Mouse (Mus musculus) liver, embryonic 13.5 days (tissue): ENCODE results near the gene Pakap. TPM values are rescaled to one million over a fixed set of nuclear protein-coding genes. Genes with fewer than 3 reads are reported as not detected.

ENCODE experiments used
- ATAC-seq: fragments of 200-750 bp; cut with Nextera tagmentation; 2 replicates; pipeline ENCODE4 v1.8.0; 2017; ENCODE audit warnings: low read depth, mild to moderate bottlenecking, moderate number of reproducible peaks, moderate library complexity
- DNase-seq: peaks from one replicate; pipeline ENCODE4 v3.0.0; 2022
- H3K27ac ChIP-seq: fragments of 300-500 bp; sonication (generic); 2 replicates; pipeline ENCODE4 v1.5.1; 2015; ENCODE audit warnings: moderate library complexity, mild to moderate bottlenecking, inconsistent platforms
- H3K27me3 ChIP-seq: fragments of 300-500 bp; sonication (generic); 2 replicates; pipeline ENCODE4 v1.6.1; 2015; ENCODE audit warnings: mild to moderate bottlenecking, inconsistent platforms
- H3K36me3 ChIP-seq: fragments of 300-500 bp; sonication (generic); 2 replicates; pipeline ENCODE4 v1.6.1; 2015; ENCODE audit warnings: mild to moderate bottlenecking, inconsistent platforms
- H3K4me1 ChIP-seq: fragments of 300-500 bp; sonication (generic); replicated peaks from 2 replicates; pipeline ENCODE4 v1.6.1; 2015; ENCODE audit warnings: inconsistent platforms
- H3K4me2 ChIP-seq: fragments of 300-500 bp; sonication (generic); 2 replicates; pipeline ENCODE4 v1.6.1; 2015; ENCODE audit warnings: inconsistent platforms, mild to moderate bottlenecking, moderate library complexity
- H3K4me3 ChIP-seq: fragments of 300-500 bp; sonication (generic); replicated peaks from 2 replicates; pipeline ENCODE4 v1.5.1; 2015; ENCODE audit warnings: mild to moderate bottlenecking, inconsistent platforms
- H3K9ac ChIP-seq: fragments of 300-500 bp; sonication (generic); 2 replicates; pipeline ENCODE4 v1.6.1; 2015; ENCODE audit warnings: mild to moderate bottlenecking, inconsistent platforms
- H3K9me3 ChIP-seq: fragments of 300-500 bp; sonication (generic); replicated peaks from 2 replicates; pipeline ENCODE4 v1.6.1; 2016; ENCODE audit warnings: inconsistent platforms
- WGBS: fragments of 180-500 bp; shearing (Covaris S2); methylation state at CpG from one replicate; pipeline ENCODE4 v1.1.7; 2015; ENCODE audit not compliant: insufficient replicate concordance; 5-methylcytosine and 5-hydroxymethylcytosine counted together
- polyA plus RNA-seq: library from polyadenylated mRNA; unstranded; fragments of >200 nt; fragmentation: Nextera tagmentation; extraction: Ambion mirVana; gene quantifications from 2 replicates; pipeline ENCODE4 v1.2.1, GENCODE M21; 2015

The Pakap gene
- polyA plus RNA-seq, 1 experiment from 2014 or later, result 1.2 TPM

DNA sequence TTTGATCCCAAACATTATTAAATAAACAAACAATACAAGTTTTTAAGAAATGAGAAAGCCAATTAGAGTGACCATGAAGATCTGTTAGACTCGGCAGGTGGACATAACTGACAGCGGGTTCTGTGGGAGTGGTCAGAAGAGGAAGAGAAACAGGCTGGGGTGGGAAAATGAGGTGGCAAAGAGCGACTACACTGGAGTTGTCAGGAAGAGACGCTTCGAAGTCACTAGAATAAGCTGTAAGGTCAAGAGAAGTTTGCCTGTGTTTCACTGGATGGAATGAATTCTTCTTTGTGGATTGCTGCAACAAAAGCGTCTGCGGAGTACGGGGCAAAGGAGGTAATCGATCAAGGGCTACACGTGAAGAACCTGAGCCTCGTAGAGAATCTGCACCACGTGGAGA is 109.9 kb downstream of the Pakap start:
- H3K27me3 ChIP-seq, result no peaks in the 10 kb centered on the region
- no peak overlapping the region for H3K9ac ChIP-seq
- 62% methylated on average over 12 of the region's 12 CpGs for WGBS
- H3K9me3 ChIP-seq, result no peaks in the 10 kb centered on the region
- DNase-seq, result no peak
- no peak for ATAC-seq
- no peak overlapping the region for H3K4me3 ChIP-seq
- H3K36me3 ChIP-seq, result no peaks in the 10 kb centered on the region
- H3K27ac ChIP-seq, result no peak overlapping the region
- H3K4me1 ChIP-seq, result 0 out of 2 replicates have a peak, but pooled peaks cover 6% of the 10 kb centered on the region
- no peak overlapping the region for H3K4me2 ChIP-seq

DNA sequence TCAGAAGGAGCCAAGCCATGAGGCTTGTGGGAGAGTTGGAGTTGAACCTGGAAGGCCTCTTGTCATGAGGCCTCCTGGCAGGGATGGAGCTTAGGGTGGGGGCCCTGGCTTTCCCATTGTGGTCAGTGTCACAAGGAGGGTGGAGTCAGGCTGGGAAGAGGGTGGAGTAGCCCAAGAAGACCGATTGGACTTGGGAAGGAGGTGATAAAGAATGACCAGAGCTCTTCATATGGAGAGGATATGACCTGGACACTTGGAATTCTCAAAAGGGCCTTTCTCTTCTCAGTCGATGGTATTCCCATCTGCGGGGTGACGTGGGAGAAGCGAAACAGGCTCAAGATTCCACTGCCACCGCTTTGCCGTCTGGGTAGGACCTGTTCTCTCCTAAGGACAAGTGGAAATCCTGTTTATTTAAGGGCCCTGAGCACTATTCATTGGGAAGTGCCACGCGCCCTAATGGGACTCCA is 111.0 kb downstream of the Pakap start:
- 71% methylated on average over 9 of the region's 9 CpGs for WGBS
- H3K27me3 ChIP-seq, result no peaks in the 10 kb centered on the region

DNA sequence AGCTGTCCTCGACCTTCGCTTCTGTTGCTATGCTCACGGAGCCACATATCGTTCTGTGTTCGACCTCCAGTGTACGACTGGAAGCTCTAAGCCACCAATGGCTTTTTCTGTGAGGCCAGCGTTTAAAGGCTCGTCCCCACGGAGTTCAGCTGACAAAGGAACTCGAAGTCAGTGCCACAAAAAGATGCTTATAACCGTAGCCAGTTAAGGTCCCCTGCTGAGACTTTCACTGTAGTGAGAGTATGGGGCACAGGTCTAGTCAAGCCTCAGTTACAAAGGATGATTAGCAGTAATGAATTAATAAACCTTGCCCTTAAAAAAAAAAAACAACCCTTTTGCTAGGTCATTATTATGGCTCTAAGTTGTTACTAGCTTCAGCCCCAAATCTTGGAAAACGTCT is 112.2 kb downstream of the Pakap start:
- no peak overlapping the region for H3K4me3 ChIP-seq
- DNase-seq, result no peak
- WGBS, result 72% methylated on average over 12 of the region's 12 CpGs
- no peaks in the 10 kb centered on the region for H3K9me3 ChIP-seq
- no peak overlapping the region for H3K4me2 ChIP-seq
- no peak overlapping the region for H3K27ac ChIP-seq
- H3K4me1 ChIP-seq, result 0 out of 2 replicates have a peak, but pooled peaks cover 5% of the 10 kb centered on the region
- no peaks in the 10 kb centered on the region for H3K36me3 ChIP-seq
- no peaks in the 10 kb centered on the region for H3K27me3 ChIP-seq
- ATAC-seq, result no peak
- no peak overlapping the region for H3K9ac ChIP-seq

More for the DNA sequence above, 111.0 kb downstream of the Pakap start:
- no peak overlapping the region for H3K9ac ChIP-seq
- no peaks in the 10 kb centered on the region for H3K9me3 ChIP-seq
- DNase-seq (no peak), ATAC-seq (no peak)
- no peak overlapping the region for H3K27ac ChIP-seq
- no peak overlapping the region for H3K4me3 ChIP-seq
- H3K4me1 ChIP-seq, result 0 out of 2 replicates have a peak, but pooled peaks cover 6% of the 10 kb centered on the region
- no peaks in the 10 kb centered on the region for H3K36me3 ChIP-seq
- no peak overlapping the region for H3K4me2 ChIP-seq

DNA sequence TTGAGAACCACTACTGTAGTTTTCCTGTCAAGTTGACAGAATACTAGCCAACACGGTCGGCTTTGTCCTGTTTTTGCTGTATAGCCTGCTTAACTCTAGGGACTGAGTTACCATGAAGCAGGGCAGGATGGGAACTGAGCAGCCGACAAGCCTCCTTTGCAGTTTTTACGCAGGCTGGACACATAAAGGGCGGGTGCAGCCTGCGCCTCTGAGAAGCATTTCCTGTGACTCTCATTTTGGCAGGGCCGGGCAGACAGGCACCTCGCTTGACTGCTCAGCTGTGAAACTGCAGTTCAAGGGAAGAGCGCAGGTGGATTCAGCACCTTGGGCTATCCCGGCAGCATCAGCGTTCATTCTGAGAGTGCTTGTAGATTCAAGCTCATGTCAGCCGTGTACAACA is 113.5 kb downstream of the Pakap start:
- WGBS, result 47% methylated on average over 12 of the region's 12 CpGs
- ATAC-seq (no peak), DNase-seq (no peak)
- no peak overlapping the region for H3K9ac ChIP-seq
- H3K27me3 ChIP-seq, result no peaks in the 10 kb centered on the region
- no peak overlapping the region for H3K4me2 ChIP-seq
- no peaks in the 10 kb centered on the region for H3K9me3 ChIP-seq
- H3K4me3 ChIP-seq, result no peak overlapping the region
- H3K27ac ChIP-seq, result no peak overlapping the region
- H3K4me1 ChIP-seq, result no peaks in the 10 kb centered on the region
- H3K36me3 ChIP-seq, result no peaks in the 10 kb centered on the region

DNA sequence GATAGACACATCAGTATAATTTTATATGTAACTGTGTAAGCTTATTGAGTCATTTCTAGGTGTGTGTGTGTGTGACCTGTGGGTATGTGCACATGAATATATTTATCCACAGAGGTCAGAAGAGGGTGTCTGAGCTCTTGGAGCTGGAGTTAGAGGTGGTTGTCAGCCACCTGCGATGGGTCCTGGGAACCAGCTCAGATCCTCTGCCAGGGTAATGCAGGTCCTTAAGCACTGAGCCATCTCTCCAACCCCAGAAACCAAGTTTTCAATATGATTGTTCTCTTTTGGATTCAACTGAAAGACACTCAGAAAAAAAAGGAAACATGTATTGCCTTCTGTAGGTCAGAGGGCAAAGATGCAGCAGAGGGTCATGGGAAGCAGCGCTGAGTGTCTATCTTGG is 114.4 kb downstream of the Pakap start:
- Histone ChIP-seq H3K36me3 (no peaks in the 10 kb centered on the region), H3K4me3 (no peak overlapping the region), H3K4me2 (no peak overlapping the region), H3K9ac (no peak overlapping the region), H3K27ac (no peak overlapping the region), H3K27me3 (no peaks in the 10 kb centered on the region), H3K4me1 (no peaks in the 10 kb centered on the region), H3K9me3 (no peaks in the 10 kb centered on the region)
- ATAC-seq (no peak), DNase-seq (no peak)
- 74% methylated on average over 2 of the region's 2 CpGs for WGBS

DNA sequence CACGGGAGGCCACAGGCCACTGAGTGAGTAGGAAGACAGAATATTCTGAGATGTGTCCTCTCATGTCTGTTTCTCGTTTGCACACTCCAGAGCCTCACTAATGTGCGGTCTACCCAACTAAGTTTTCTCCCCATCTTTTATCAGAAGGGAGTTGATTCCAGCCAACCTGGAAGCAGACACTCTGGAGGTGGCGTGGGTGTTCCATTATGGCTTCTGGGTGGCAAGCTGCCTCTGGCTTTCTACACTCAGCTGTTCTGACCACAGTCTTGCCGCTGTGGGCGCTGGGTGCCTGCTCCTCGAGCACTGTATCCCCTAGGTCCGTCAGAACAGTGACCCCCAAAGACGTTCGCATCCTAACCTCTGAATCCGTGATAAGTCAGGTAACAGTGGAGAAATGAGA is 115.0 kb downstream of the Pakap start:
- no peak for ATAC-seq
- Histone ChIP-seq H3K27me3 (no peaks in the 10 kb centered on the region), H3K27ac (no peak overlapping the region), H3K36me3 (no peaks in the 10 kb centered on the region), H3K4me1 (no peaks in the 10 kb centered on the region), H3K4me2 (no peak overlapping the region), H3K4me3 (no peak overlapping the region), H3K9ac (no peak overlapping the region), H3K9me3 (no peaks in the 10 kb centered on the region)
- WGBS, result 67% methylated on average over 11 of the region's 11 CpGs
- DNase-seq, result no peak

DNA sequence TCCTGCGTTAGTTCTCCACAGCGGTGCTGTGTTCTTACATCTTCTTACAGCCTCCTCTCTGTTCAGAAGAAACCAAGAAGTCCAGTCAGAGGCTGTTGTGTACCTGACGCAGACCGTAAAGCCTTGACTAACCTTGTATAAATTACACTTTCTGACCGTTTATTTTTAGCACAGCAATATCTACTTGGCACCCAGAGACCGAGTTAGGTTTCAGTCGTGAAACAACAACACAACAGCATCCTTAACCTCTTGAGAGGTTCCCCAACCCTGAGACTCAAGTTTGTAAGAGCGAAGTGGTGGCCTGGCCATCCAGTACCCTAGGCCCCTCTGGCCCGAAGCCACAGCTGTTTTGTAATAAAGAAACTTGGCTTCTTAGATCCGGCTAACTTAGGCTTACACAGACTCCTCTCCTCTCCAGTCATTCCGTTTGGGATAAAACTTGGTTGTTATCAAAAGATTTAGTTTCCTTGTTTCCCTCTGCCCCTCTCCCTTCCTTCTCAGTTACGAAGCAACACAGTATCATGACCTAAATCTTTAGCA is 116.8 kb downstream of the Pakap start:
- DNase-seq, result no peak
- H3K36me3 ChIP-seq, result no peaks in the 10 kb centered on the region
- H3K9me3 ChIP-seq, result no peaks in the 10 kb centered on the region
- H3K4me2 ChIP-seq, result no peak overlapping the region
- no peak for ATAC-seq
- no peak overlapping the region for H3K9ac ChIP-seq
- no peak overlapping the region for H3K4me3 ChIP-seq
- H3K27ac ChIP-seq, result no peak overlapping the region
- H3K4me1 ChIP-seq, result no peaks in the 10 kb centered on the region
- no peaks in the 10 kb centered on the region for H3K27me3 ChIP-seq
- WGBS, result 61% methylated on average over 12 of the region's 12 CpGs

DNA sequence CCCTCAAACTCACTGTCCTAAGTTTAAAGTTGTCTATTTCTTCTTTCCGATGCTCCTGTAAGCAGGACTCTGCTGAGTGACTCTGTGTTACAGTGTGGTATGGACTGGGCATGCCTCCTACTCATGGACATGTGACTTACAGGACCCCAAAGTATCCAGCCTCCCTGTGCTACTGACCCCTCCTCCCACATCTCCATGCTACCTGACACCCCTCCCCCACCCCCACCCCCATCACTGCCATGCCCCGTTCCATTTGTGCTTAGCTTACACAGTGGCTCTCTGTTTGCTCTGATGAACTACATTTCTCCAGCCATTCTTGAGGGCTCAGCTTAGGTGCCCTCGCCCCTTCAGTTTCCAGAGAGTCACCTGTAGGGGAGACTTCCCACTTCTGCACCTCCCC is 118.8 kb downstream of the Pakap start:
- WGBS, result 47% methylated on average over 3 of the region's 3 CpGs
- Histone ChIP-seq H3K9ac (no peak overlapping the region), H3K27me3 (no peaks in the 10 kb centered on the region), H3K4me2 (no peak overlapping the region), H3K9me3 (no peaks in the 10 kb centered on the region), H3K36me3 (no peaks in the 10 kb centered on the region), H3K27ac (no peak overlapping the region), H3K4me3 (no peak overlapping the region), H3K4me1 (no peaks in the 10 kb centered on the region)
- ATAC-seq (no peak), DNase-seq (no peak)

DNA sequence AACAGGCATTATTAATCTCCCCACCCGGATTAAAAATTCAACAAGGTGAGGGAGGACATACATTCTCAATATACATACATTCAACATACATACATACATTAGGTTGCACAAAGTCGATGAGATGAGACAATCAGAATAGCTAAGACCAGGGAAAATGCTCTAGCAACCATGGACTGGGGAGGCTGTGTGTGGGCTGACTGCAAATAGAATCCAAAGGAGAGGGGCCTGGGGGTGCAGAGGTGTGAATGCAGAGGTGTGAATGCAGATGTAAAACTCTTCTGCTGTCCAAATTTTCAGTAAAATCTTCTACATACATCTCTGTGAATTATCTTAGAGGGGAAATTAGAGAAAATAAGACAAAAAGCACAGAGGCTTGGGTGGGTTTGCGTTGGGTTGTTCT is 119.6 kb downstream of the Pakap start:
- ATAC-seq (no peak), DNase-seq (no peak)
- Histone ChIP-seq H3K27ac (no peak overlapping the region), H3K4me1 (no peaks in the 10 kb centered on the region), H3K9me3 (no peaks in the 10 kb centered on the region), H3K27me3 (no peaks in the 10 kb centered on the region), H3K36me3 (no peaks in the 10 kb centered on the region), H3K9ac (no peak overlapping the region), H3K4me2 (no peak overlapping the region), H3K4me3 (no peak overlapping the region)
- 50% methylated on average over 3 of the region's 3 CpGs for WGBS

DNA sequence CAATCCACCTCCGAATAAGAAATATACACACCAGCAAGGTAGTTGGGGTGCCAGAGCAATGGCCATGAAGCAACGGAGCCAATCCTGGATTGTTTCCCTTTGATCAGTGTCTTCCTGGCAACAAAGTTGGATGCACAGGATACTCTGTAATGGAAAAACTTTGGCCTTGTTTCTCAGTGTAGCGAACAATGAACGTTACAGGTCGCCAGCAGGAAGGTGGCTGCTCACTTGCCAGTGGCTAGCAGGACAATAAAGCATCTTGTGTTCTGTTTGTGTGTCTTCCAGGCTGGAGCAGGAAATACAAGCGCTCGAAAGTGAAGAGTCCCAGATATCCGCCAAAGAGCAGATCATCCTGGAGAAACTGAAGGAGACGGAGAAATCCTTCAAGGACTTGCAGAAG is 120.2 kb downstream of the Pakap start:
- no peaks in the 10 kb centered on the region for H3K9me3 ChIP-seq
- no peaks in the 10 kb centered on the region for H3K4me1 ChIP-seq
- DNase-seq, result no peak
- H3K36me3 ChIP-seq, result no peaks in the 10 kb centered on the region
- ATAC-seq, result no peak
- H3K27me3 ChIP-seq, result no peaks in the 10 kb centered on the region
- WGBS, result 58% methylated on average over 9 of the region's 9 CpGs
- no peak overlapping the region for H3K27ac ChIP-seq
- H3K4me3 ChIP-seq, result no peak overlapping the region
- no peak overlapping the region for H3K9ac ChIP-seq
- no peak overlapping the region for H3K4me2 ChIP-seq

DNA sequence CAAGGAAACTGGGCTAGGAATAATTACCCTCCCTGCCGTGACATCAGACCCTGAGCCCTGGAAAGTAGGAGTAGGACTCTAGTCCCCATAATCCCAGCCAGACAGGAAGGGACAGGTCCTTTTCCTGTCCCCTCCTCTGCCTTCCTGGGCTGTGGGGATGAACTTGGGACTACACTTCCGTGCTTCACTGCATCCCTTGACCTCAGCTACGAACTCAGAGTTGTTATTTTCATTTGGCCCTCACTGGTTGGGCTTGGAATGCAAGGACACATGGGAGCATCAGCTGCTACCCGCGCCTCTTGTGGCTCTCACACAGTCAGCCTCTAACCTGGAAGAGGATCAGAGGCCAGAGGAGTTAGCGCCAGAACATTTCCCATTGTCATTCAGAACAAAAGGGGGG is 122.0 kb downstream of the Pakap start:
- ATAC-seq (no peak), DNase-seq (no peak)
- Histone ChIP-seq H3K4me1 (no peaks in the 10 kb centered on the region), H3K36me3 (no peaks in the 10 kb centered on the region), H3K27ac (no peak overlapping the region), H3K27me3 (no peaks in the 10 kb centered on the region), H3K9ac (no peak overlapping the region), H3K9me3 (no peaks in the 10 kb centered on the region), H3K4me3 (no peak overlapping the region), H3K4me2 (no peak overlapping the region)
- 49% methylated on average over 6 of the region's 6 CpGs for WGBS

DNA sequence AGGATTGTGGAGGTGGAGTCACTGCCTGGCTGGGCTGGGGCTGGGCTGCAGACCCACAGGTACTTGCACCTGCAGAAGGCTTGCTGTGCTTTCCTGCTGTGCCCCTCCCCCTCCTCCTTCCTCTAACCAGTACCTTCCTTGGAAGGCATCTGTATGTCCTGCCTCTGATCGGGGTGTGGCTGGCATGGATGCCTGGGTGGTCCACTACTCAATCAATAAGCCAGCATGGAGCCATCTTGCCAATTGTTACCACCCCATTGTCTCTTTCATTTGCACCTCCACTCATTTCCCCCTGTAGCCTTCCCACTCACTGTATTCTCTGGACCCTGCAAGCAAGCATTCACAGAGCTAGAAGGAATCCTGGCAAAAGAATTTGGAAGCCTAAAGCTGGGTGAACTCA is 122.8 kb downstream of the Pakap start:
- no peak overlapping the region for H3K27ac ChIP-seq
- no peaks in the 10 kb centered on the region for H3K4me1 ChIP-seq
- no peak overlapping the region for H3K9ac ChIP-seq
- no peak overlapping the region for H3K4me2 ChIP-seq
- H3K36me3 ChIP-seq, result no peaks in the 10 kb centered on the region
- ATAC-seq, result no peak
- H3K4me3 ChIP-seq, result no peak overlapping the region
- no peaks in the 10 kb centered on the region for H3K9me3 ChIP-seq
- no peak for DNase-seq
- WGBS, result 40% methylated on average over 1 of the region's 1 CpGs
- H3K27me3 ChIP-seq, result no peaks in the 10 kb centered on the region
